Mouse (Mus musculus) liver, embryonic 15.5 days (tissue): ENCODE data around the gene Rpl37. TPM values are rescaled to one million over a fixed set of nuclear protein-coding genes. Genes with fewer than 3 reads are reported as not detected.
A peak's percentile ranks its signal among the peaks of the same experiment; 100 is the strongest.

Source experiments
- ATAC-seq: fragments of 200-750 bp; cut with Nextera tagmentation; 2 replicates; pipeline ENCODE4 v1.8.0; 2017; ENCODE audit warnings: moderate number of reproducible peaks, mild to moderate bottlenecking, moderate library complexity; ENCODE audit not compliant: insufficient read depth
- H3K27ac ChIP-seq: fragments of 300-500 bp; sonication (generic); replicated peaks from 2 replicates; pipeline ENCODE4 v1.5.1; 2015; ENCODE audit warnings: mild to moderate bottlenecking, inconsistent platforms
- H3K27me3 ChIP-seq: fragments of 300-500 bp; sonication (generic); 2 replicates; pipeline ENCODE4 v1.6.1; 2015; ENCODE audit warnings: mild to moderate bottlenecking, inconsistent platforms
- H3K36me3 ChIP-seq: fragments of 300-500 bp; sonication (generic); replicated peaks from 2 replicates; pipeline ENCODE4 v1.6.1; 2015; ENCODE audit warnings: moderate library complexity, mild to moderate bottlenecking, inconsistent platforms
- H3K4me1 ChIP-seq: fragments of 300-500 bp; sonication (generic); replicated peaks from 2 replicates; pipeline ENCODE4 v1.6.1; 2015; ENCODE audit warnings: inconsistent platforms
- H3K4me2 ChIP-seq: fragments of 300-500 bp; sonication (generic); 2 replicates; pipeline ENCODE4 v1.6.1; 2015; ENCODE audit warnings: moderate library complexity, mild to moderate bottlenecking, inconsistent platforms
- H3K4me3 ChIP-seq: fragments of 300-500 bp; sonication (generic); replicated peaks from 2 replicates; pipeline ENCODE4 v1.5.1; 2015; ENCODE audit warnings: mild to moderate bottlenecking, inconsistent platforms
- H3K9ac ChIP-seq: fragments of 300-500 bp; sonication (generic); 2 replicates; pipeline ENCODE4 v1.6.1; 2015; ENCODE audit warnings: moderate library complexity, mild to moderate bottlenecking, inconsistent platforms
- H3K9me3 ChIP-seq: fragments of 300-500 bp; sonication (generic); replicated peaks from 2 replicates; pipeline ENCODE4 v1.6.1; 2016; ENCODE audit warnings: inconsistent platforms
- WGBS: fragments of 180-500 bp; shearing (Covaris S2); methylation state at CpG from one replicate; pipeline ENCODE4 v1.1.7; 2015; ENCODE audit warnings: mixed read lengths; ENCODE audit not compliant: insufficient replicate concordance; 5-methylcytosine and 5-hydroxymethylcytosine counted together
- polyA plus RNA-seq: library from polyadenylated mRNA; unstranded; fragments of >200 nt; fragmentation: Nextera tagmentation; extraction: Ambion mirVana; gene quantifications from 2 replicates; pipeline ENCODE4 v1.2.1, GENCODE M21; 2015

Rpl37 gene
- polyA plus RNA-seq, 1 experiment from 2014 or later = 292 TPM

- Histone ChIP-seq H3K4me2 (no peak overlapping the region), H3K9me3 (no peaks in the 10 kb centered on the region)
- 35% methylated on average over 2 of the region's 2 CpGs for WGBS
Observed at GRCm38 (mm10) chr15:5106293-5106692, 10.2 kb upstream of the Rpl37 start.

GRCm38 (mm10) chr15:5107686-5108654, 8.5 kb upstream of the Rpl37 start, which contains the start of gene Card6:
TSS of gene Card6 (minus strand) at chr15:5108539.
- H3K27ac ChIP-seq = 0 out of 2 replicates have a peak within 1 kb of the TSS, but pooled peaks have one; percentile 33
- peak within 1 kb of the TSS; percentile 48 for H3K4me3 ChIP-seq
- WGBS = 6% methylated on average over 21 of the region's 21 CpGs
- peak within 1 kb of the TSS; percentile 57 for H3K4me2 ChIP-seq
- no peaks in the 10 kb centered on the region for H3K36me3 ChIP-seq
- peak within 1 kb of the TSS; percentile 34 for H3K9ac ChIP-seq
- peaks cover 18% of the 10 kb centered on the region for H3K27me3 ChIP-seq
- no peak for ATAC-seq
- no peaks in the 10 kb centered on the region for H3K9me3 ChIP-seq
- H3K4me1 ChIP-seq = peaks cover 22% of the 10 kb centered on the region

More at GRCm38 (mm10) chr15:5106293-5106692, 10.2 kb upstream of the Rpl37 start:
- Histone ChIP-seq H3K4me3 (no peak overlapping the region), H3K9ac (no peak overlapping the region), H3K4me1 (peaks cover 13% of the 10 kb centered on the region), H3K27me3 (peaks cover 18% of the 10 kb centered on the region), H3K27ac (no peak overlapping the region), H3K36me3 (no peaks in the 10 kb centered on the region)
- no peak for ATAC-seq

- peak overlapping the region; percentile 48; the same call in 1 of the 2 replicates for H3K4me3 ChIP-seq
- H3K9ac ChIP-seq = no peak overlapping the region
- no peak for ATAC-seq
Observed at GRCm38 (mm10) chr15:5108655-5109040, 7.8 kb upstream of the Rpl37 start.

GRCm38 (mm10) chr15:5112651-5113050, 3.8 kb upstream of the Rpl37 start:
- H3K36me3 ChIP-seq = peaks cover 3% of the 10 kb centered on the region
- H3K4me3 ChIP-seq = no peak overlapping the region
- peak overlapping the region; percentile 40 for H3K4me2 ChIP-seq
- no peaks in the 10 kb centered on the region for H3K9me3 ChIP-seq
- no peak overlapping the region for H3K9ac ChIP-seq
- peaks cover 52% of the 10 kb centered on the region for H3K4me1 ChIP-seq
- peaks cover 16% of the 10 kb centered on the region for H3K27me3 ChIP-seq
- ATAC-seq = peak; percentile 5; the same call in 1 of the 2 replicates
- WGBS = 46% methylated on average over 3 of the region's 3 CpGs
- peak overlapping the region; percentile 54; the same call in 1 of the 2 replicates for H3K27ac ChIP-seq

More at GRCm38 (mm10) chr15:5108655-5109040, 7.8 kb upstream of the Rpl37 start:
- Histone ChIP-seq H3K9me3 (no peaks in the 10 kb centered on the region), H3K4me2 (peak overlapping the region; percentile 57), H3K36me3 (no peaks in the 10 kb centered on the region), H3K27me3 (peaks cover 18% of the 10 kb centered on the region), H3K27ac (no peak overlapping the region), H3K4me1 (peaks cover 29% of the 10 kb centered on the region)
- 39% methylated on average over 3 of the region's 3 CpGs for WGBS

DNA sequence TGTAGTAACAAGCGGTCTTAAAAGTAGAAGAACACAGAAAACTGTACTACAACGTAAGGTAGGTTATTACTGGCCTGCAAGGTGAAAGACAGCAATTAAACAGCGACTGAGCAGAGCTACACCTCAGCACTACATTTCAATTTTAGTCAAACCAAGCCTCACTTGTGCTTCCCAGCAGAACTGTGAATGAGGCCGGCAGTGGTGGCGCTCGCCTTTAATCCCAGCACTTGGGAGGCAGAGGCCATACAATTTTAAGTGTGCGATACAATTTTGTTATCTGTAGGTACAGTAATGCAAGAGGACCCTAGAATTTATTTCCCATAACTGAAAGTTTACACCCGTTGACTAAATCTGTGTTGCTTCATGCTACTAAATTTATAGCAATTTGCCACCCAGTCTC, 1.3 kb upstream of the Rpl37 start:
- Histone ChIP-seq H3K4me1 (peaks cover 59% of the 10 kb centered on the region), H3K4me3 (peak overlapping the region; percentile 85), H3K36me3 (peaks cover 28% of the 10 kb centered on the region), H3K9me3 (no peaks in the 10 kb centered on the region), H3K9ac (peak overlapping the region; percentile 72), H3K4me2 (peak overlapping the region; percentile 71), H3K27ac (peak overlapping the region; percentile 89), H3K27me3 (peaks cover 1% of the 10 kb centered on the region; the same call in 1 of the 2 replicates)
- no peak for ATAC-seq
- 50% methylated on average over 8 of the region's 8 CpGs for WGBS

DNA sequence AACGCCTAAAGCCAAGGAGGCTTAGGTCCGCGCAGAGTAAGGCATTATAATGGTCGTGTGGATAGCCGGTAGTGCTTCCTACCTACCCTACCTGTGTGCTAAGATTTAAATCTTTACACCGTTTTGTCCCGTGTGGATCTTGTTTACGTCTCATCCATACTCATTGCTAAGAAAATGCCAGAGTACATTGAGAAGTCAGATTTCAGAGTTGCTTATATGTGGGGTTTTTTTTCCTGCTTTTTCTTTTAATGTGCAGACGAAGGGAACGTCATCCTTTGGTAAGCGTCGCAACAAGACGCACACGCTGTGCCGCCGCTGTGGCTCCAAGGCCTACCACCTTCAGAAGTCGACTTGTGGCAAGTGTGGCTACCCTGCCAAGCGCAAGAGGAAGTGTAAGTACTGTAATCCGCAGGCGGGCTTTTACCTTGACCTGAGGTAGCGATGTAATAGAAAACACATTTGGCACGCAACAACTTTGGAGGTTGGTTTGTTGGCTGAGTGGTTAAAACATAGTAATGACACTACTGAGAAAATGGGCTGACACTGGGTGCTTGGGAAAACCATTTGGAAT, 671 bp downstream of the Rpl37 start:
- WGBS = under 1% methylated on average over 22 of the region's 22 CpGs
- H3K4me2 ChIP-seq = peak overlapping the region; percentile 71
- peaks cover 68% of the 10 kb centered on the region for H3K4me1 ChIP-seq
- peak overlapping the region; percentile 83 for H3K9ac ChIP-seq
- H3K4me3 ChIP-seq = peak overlapping the region; percentile 85
- H3K9me3 ChIP-seq = no peaks in the 10 kb centered on the region
- H3K36me3 ChIP-seq = peaks cover 48% of the 10 kb centered on the region
- peak; percentile 1; the same call in 1 of the 2 replicates for ATAC-seq
- H3K27me3 ChIP-seq = no peaks in the 10 kb centered on the region
- H3K27ac ChIP-seq = peak overlapping the region; percentile 74

- no peaks in the 10 kb centered on the region for H3K27me3 ChIP-seq
- H3K9ac ChIP-seq = 0 out of 2 replicates have a peak overlapping the region, but pooled peaks have one; percentile 2
- peak overlapping the region; percentile 71 for H3K4me2 ChIP-seq
- WGBS = 59% methylated on average over 9 of the region's 9 CpGs
- peaks cover 62% of the 10 kb centered on the region for H3K36me3 ChIP-seq
- ATAC-seq = no peak
- H3K27ac ChIP-seq = no peak overlapping the region; the same call in 1 of the 2 replicates
- H3K9me3 ChIP-seq = no peaks in the 10 kb centered on the region
- peaks cover 53% of the 10 kb centered on the region for H3K4me1 ChIP-seq
- H3K4me3 ChIP-seq = peak overlapping the region; percentile 85
Observed at GRCm38 (mm10) chr15:5118626-5119025, 2.2 kb downstream of the Rpl37 start.

GRCm38 (mm10) chr15:5119192-5119591, 2.7 kb downstream of the Rpl37 start:
- Histone ChIP-seq H3K4me1 (peaks cover 47% of the 10 kb centered on the region), H3K4me3 (no peak overlapping the region), H3K4me2 (peak overlapping the region; percentile 71), H3K9me3 (no peaks in the 10 kb centered on the region), H3K36me3 (peaks cover 63% of the 10 kb centered on the region), H3K27me3 (no peaks in the 10 kb centered on the region), H3K9ac (no peak overlapping the region), H3K27ac (no peak overlapping the region; the same call in 1 of the 2 replicates)
- WGBS = 58% methylated on average over 2 of the region's 2 CpGs
- no peak for ATAC-seq

- peaks cover 68% of the 10 kb centered on the region for H3K36me3 ChIP-seq
- H3K9me3 ChIP-seq = no peaks in the 10 kb centered on the region
- no peak overlapping the region for H3K4me3 ChIP-seq
- no peak overlapping the region for H3K9ac ChIP-seq
- ATAC-seq = no peak
- no peaks in the 10 kb centered on the region for H3K27me3 ChIP-seq
- no peak overlapping the region; the same call in 1 of the 2 replicates for H3K27ac ChIP-seq
- peaks cover 42% of the 10 kb centered on the region for H3K4me1 ChIP-seq
- 76% methylated on average over 2 of the region's 2 CpGs for WGBS
- H3K4me2 ChIP-seq = peak overlapping the region; percentile 71; the same call in 1 of the 2 replicates
Observed at GRCm38 (mm10) chr15:5119707-5120106, 3.3 kb downstream of the Rpl37 start.

DNA sequence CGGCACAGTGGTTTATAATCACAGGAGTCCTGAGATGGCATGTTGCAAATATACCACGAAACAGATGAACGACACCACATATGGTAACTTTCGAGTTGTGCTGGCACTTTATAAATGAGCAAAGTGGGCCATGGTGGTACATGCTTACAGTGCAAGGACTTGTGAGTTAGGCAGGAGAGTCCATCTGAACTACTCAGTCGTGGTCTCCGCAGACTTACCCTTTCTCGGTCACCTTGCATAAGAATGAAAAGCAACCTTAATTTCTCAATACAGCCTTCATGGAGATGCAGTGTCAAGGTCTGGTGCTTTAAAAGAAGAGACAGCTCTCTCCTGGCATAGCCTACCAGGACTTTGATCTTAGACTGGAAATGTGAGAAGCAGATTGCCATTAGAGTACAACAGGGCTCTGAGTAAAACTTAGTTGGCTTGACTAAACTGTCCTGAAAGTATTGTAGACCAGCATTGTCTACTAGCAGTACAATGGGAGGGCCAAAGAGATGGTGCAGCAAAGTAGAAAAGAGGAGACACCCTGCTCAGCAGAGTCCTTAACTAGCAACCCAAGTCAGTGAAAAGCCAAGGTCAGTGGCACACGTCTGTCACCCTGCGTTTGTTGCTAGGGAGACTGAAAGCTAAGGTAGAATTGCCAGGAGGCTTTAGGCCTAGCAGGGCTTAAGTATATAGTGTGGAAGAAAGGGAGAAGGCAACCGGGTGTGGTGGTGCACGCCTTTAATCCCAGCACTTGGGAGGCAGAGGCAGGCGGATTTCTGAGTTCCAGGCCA, 5.3 kb downstream of the Rpl37 start:
- H3K9me3 ChIP-seq = no peaks in the 10 kb centered on the region
- H3K27ac ChIP-seq = peak overlapping the region; percentile 19; the same call in 1 of the 2 replicates
- no peak overlapping the region for H3K9ac ChIP-seq
- H3K4me3 ChIP-seq = no peak overlapping the region
- WGBS = 72% methylated on average over 12 of the region's 12 CpGs
- peaks cover 74% of the 10 kb centered on the region for H3K36me3 ChIP-seq
- H3K27me3 ChIP-seq = no peaks in the 10 kb centered on the region
- no peak overlapping the region for H3K4me2 ChIP-seq
- no peak for ATAC-seq
- H3K4me1 ChIP-seq = peaks cover 35% of the 10 kb centered on the region
